Mouse (Mus musculus) embryonic facial prominence, embryonic 11.5 days (tissue): ENCODE results near the gene Nfya. TPM values are rescaled to one million over a fixed set of nuclear protein-coding genes. Genes with fewer than 3 reads are reported as not detected.

ENCODE experiments used
- ATAC-seq: fragments of 200-750 bp; cut with Nextera tagmentation; replicated peaks from 2 replicates; pipeline ENCODE4 v1.8.0; 2017; ENCODE audit warnings: low read depth; ENCODE audit not compliant: insufficient number of reproducible peaks, low FRiP score, low TSS enrichment
- DNase-seq: peaks from one replicate; pipeline ENCODE4 v3.0.0-alpha.2; 2015; ENCODE audit warnings: low spot score
- H3K27ac ChIP-seq: fragments of 300-500 bp; sonication (generic); replicated peaks from 2 replicates; pipeline ENCODE4 v1.5.1; 2014; ENCODE audit warnings: mild to moderate bottlenecking, low read depth, low read length, control low read depth
- H3K27me3 ChIP-seq: fragments of 300-500 bp; sonication (generic); 2 replicates; pipeline ENCODE4 v1.6.1; 2014; ENCODE audit warnings: mild to moderate bottlenecking, low read length, moderate library complexity, mixed read lengths; ENCODE audit not compliant: control insufficient read depth, insufficient read depth
- H3K36me3 ChIP-seq: fragments of 300-500 bp; sonication (generic); replicated peaks from 2 replicates; pipeline ENCODE4 v1.6.1; 2014; ENCODE audit warnings: low read depth, mild to moderate bottlenecking, low read length, moderate library complexity, mixed read lengths; ENCODE audit not compliant: control insufficient read depth, insufficient read depth
- H3K4me1 ChIP-seq: fragments of 300-500 bp; sonication (generic); 2 replicates; pipeline ENCODE4 v1.6.1; 2014; ENCODE audit warnings: low read length, mixed read lengths; ENCODE audit not compliant: control insufficient read depth, insufficient read depth
- H3K4me2 ChIP-seq: fragments of 300-500 bp; sonication (generic); 2 replicates; pipeline ENCODE4 v1.6.1; 2014; ENCODE audit warnings: low read depth, mild to moderate bottlenecking, control low read depth, low read length, moderate library complexity
- H3K4me3 ChIP-seq: fragments of 300-500 bp; sonication (generic); 2 replicates; pipeline ENCODE4 v1.5.1; 2014; ENCODE audit warnings: low read depth, low read length, control low read depth
- H3K9ac ChIP-seq: fragments of 300-500 bp; sonication (generic); replicated peaks from 2 replicates; pipeline ENCODE4 v1.6.1; 2014; ENCODE audit warnings: mild to moderate bottlenecking, control low read depth, low read length
- H3K9me3 ChIP-seq: fragments of 300-500 bp; sonication (generic); replicated peaks from 2 replicates; pipeline ENCODE4 v1.6.1; 2016; ENCODE audit warnings: mild to moderate bottlenecking, low read length, inconsistent platforms, mixed read lengths; ENCODE audit not compliant: control insufficient read depth
- WGBS: fragments of 180-500 bp; shearing (Covaris S2); extraction: QIAGEN DNeasy Blood & Tissue Kit; methylation state at CpG from one replicate; pipeline ENCODE4 v1.1.7; 2014; 5-methylcytosine and 5-hydroxymethylcytosine counted together
- polyA plus RNA-seq: library from polyadenylated mRNA; unstranded; fragments of >200 nt; fragmentation: Nextera tagmentation; extraction: Ambion mirVana; gene quantifications from 2 replicates; pipeline ENCODE4 v1.2.1, GENCODE M21; 2014

Gene Nfya
- polyA plus RNA-seq, 1 experiment from 2014 or later, result 26.5 TPM

GRCm38 (mm10) chr17:48401710-48402109, 8.0 kb downstream of the Nfya start:
- Histone ChIP-seq H3K27me3 (no peaks in the 10 kb centered on the region), H3K27ac (no peak overlapping the region), H3K4me2 (no peak overlapping the region), H3K9me3 (no peaks in the 10 kb centered on the region), H3K4me3 (no peak overlapping the region), H3K36me3 (no peaks in the 10 kb centered on the region; the same call in none of the 2 replicates), H3K4me1 (no peaks in the 10 kb centered on the region), H3K9ac (no peak overlapping the region)
- no peak for ATAC-seq
- WGBS, result 84% methylated on average over 4 of the region's 4 CpGs
- DNase-seq, result no peak

- no peaks in the 10 kb centered on the region for H3K9me3 ChIP-seq
- H3K4me2 ChIP-seq, result no peak overlapping the region
- DNase-seq (no peak), ATAC-seq (no peak)
- H3K36me3 ChIP-seq, result peaks cover 37% of the 10 kb centered on the region
- H3K27ac ChIP-seq, result no peak overlapping the region
- H3K27me3 ChIP-seq, result no peaks in the 10 kb centered on the region
- no peak overlapping the region for H3K9ac ChIP-seq
- no peaks in the 10 kb centered on the region for H3K4me1 ChIP-seq
- H3K4me3 ChIP-seq, result no peak overlapping the region
- WGBS, result 91% methylated on average over 3 of the region's 3 CpGs
Observed at GRCm38 (mm10) chr17:48392616-48393015, 17.1 kb downstream of the Nfya start.

- no peak overlapping the region for H3K9ac ChIP-seq
- DNase-seq (no peak), ATAC-seq (no peak)
- no peaks in the 10 kb centered on the region for H3K4me1 ChIP-seq
- no peaks in the 10 kb centered on the region for H3K27me3 ChIP-seq
- H3K27ac ChIP-seq, result no peak overlapping the region
- H3K4me3 ChIP-seq, result no peak overlapping the region
- H3K4me2 ChIP-seq, result no peak overlapping the region
- no peaks in the 10 kb centered on the region for H3K9me3 ChIP-seq
- WGBS, result 90% methylated on average over 5 of the region's 5 CpGs
- H3K36me3 ChIP-seq, result peaks cover 37% of the 10 kb centered on the region
Observed at GRCm38 (mm10) chr17:48391446-48391845, 18.3 kb downstream of the Nfya start.

GRCm38 (mm10) chr17:48389442-48389841, 20.3 kb downstream of the Nfya start:
- no peaks in the 10 kb centered on the region for H3K9me3 ChIP-seq
- no peaks in the 10 kb centered on the region for H3K27me3 ChIP-seq
- 92% methylated on average over 5 of the region's 5 CpGs for WGBS
- no peak overlapping the region for H3K4me2 ChIP-seq
- no peak overlapping the region for H3K4me3 ChIP-seq
- no peak for DNase-seq
- H3K36me3 ChIP-seq, result peaks cover 37% of the 10 kb centered on the region
- no peaks in the 10 kb centered on the region for H3K4me1 ChIP-seq
- no peak overlapping the region for H3K27ac ChIP-seq
- ATAC-seq, result no peak
- H3K9ac ChIP-seq, result no peak overlapping the region

GRCm38 (mm10) chr17:48388666-48389065, 21.0 kb downstream of the Nfya start:
- Histone ChIP-seq H3K27ac (no peak overlapping the region), H3K9me3 (no peaks in the 10 kb centered on the region), H3K27me3 (no peaks in the 10 kb centered on the region), H3K4me1 (no peaks in the 10 kb centered on the region), H3K9ac (no peak overlapping the region), H3K36me3 (peaks cover 37% of the 10 kb centered on the region), H3K4me2 (no peak overlapping the region), H3K4me3 (no peak overlapping the region)
- DNase-seq (no peak), ATAC-seq (no peak)
- 86% methylated on average over 2 of the region's 2 CpGs for WGBS

- Histone ChIP-seq H3K9ac (no peak overlapping the region), H3K27me3 (no peaks in the 10 kb centered on the region), H3K36me3 (peaks cover 19% of the 10 kb centered on the region), H3K9me3 (no peaks in the 10 kb centered on the region), H3K4me1 (no peaks in the 10 kb centered on the region), H3K27ac (no peak overlapping the region), H3K4me3 (no peak overlapping the region), H3K4me2 (no peak overlapping the region)
- WGBS, result 77% methylated on average over 2 of the region's 2 CpGs
- DNase-seq, result no peak
- ATAC-seq, result no peak
Observed at GRCm38 (mm10) chr17:48385786-48386461, 23.8 kb downstream of the Nfya start.

- DNase-seq (no peak), ATAC-seq (no peak)
- Histone ChIP-seq H3K9me3 (no peaks in the 10 kb centered on the region), H3K4me3 (no peak overlapping the region), H3K36me3 (no peaks in the 10 kb centered on the region), H3K27ac (no peak overlapping the region), H3K4me1 (no peaks in the 10 kb centered on the region), H3K9ac (no peak overlapping the region), H3K27me3 (no peaks in the 10 kb centered on the region), H3K4me2 (no peak overlapping the region)
Observed at GRCm38 (mm10) chr17:48379050-48379449, 30.7 kb downstream of the Nfya start.

GRCm38 (mm10) chr17:48376102-48376501, 33.6 kb downstream of the Nfya start:
- ATAC-seq, result no peak
- 96% methylated on average over 1 of the region's 1 CpGs for WGBS
- DNase-seq, result no peak
- no peak overlapping the region for H3K4me2 ChIP-seq
- no peaks in the 10 kb centered on the region for H3K9me3 ChIP-seq
- no peaks in the 10 kb centered on the region for H3K36me3 ChIP-seq
- H3K27ac ChIP-seq, result no peak overlapping the region
- no peaks in the 10 kb centered on the region for H3K4me1 ChIP-seq
- H3K27me3 ChIP-seq, result no peaks in the 10 kb centered on the region
- H3K9ac ChIP-seq, result no peak overlapping the region
- H3K4me3 ChIP-seq, result no peak overlapping the region
